Mouse (Mus musculus) small intestine, adult 2 months (tissue): ENCODE data around the gene Olfr1346. TPM values are rescaled to one million over a fixed set of nuclear protein-coding genes. Genes with fewer than 3 reads are reported as not detected.

Experiments
- H3K27ac ChIP-seq: fragments of 200-500 bp; 2 replicates; pipeline ENCODE4 v1.5.1; 2012; ENCODE audit warnings: low read depth, low read length, control low read depth, inconsistent platforms; ENCODE audit not compliant: insufficient read depth
- H3K27me3 ChIP-seq: fragments of 200-500 bp; 2 replicates; pipeline ENCODE4 v1.6.1; 2012; ENCODE audit warnings: mild to moderate bottlenecking, moderate library complexity, low read length, inconsistent platforms; ENCODE audit not compliant: control insufficient read depth, insufficient read depth
- H3K36me3 ChIP-seq: fragments of 200-500 bp; 2 replicates; pipeline ENCODE4 v1.6.1; 2012; ENCODE audit warnings: mild to moderate bottlenecking, low read length, control low read depth, inconsistent platforms; ENCODE audit not compliant: control insufficient read depth, insufficient read depth
- H3K4me1 ChIP-seq: fragments of 200-500 bp; 2 replicates; pipeline ENCODE4 v1.6.1; 2012; ENCODE audit warnings: low read length, inconsistent platforms, mixed read lengths; ENCODE audit not compliant: control insufficient read depth, insufficient read depth, insufficient read length
- H3K4me3 ChIP-seq: fragments of 200-500 bp; 2 replicates; pipeline ENCODE4 v1.5.1; 2012; ENCODE audit warnings: low read depth, mild to moderate bottlenecking, control low read depth, inconsistent platforms, low read length, moderate library complexity
- CTCF ChIP-seq: fragments of 200-500 bp; IDR thresholded peaks from 2 replicates; pipeline ENCODE4 v1.5.1; 2012; ENCODE audit warnings: low read depth, mild to moderate bottlenecking, control low read depth, inconsistent platforms, low read length, moderate library complexity, mixed read lengths; ENCODE audit not compliant: insufficient replicate concordance, insufficient read length; ENCODE audit errors: extremely low read depth
- POLR2A ChIP-seq: fragments of 200-500 bp; IDR thresholded peaks from 2 replicates; pipeline ENCODE4 v1.6.1; 2012; ENCODE audit warnings: low read depth, mild to moderate bottlenecking, control low read depth, inconsistent platforms, low read length, moderate library complexity
- WGBS: fragments of 180-500 bp; shearing (Covaris S2); methylation state at CpG from one replicate; pipeline ENCODE4 v1.1.7; 2018; 5-methylcytosine and 5-hydroxymethylcytosine counted together
- polyA plus RNA-seq: library from polyadenylated mRNA; depleted of rRNA; stranded (reverse); fragments of >200 nt; gene quantifications from 2 replicates; pipeline ENCODE4 v1.2.3, GENCODE M21; 2012; rRNA removed

Olfr1346 gene
- polyA plus RNA-seq, 1 experiment: not detected

- no peak overlapping the region for H3K27ac ChIP-seq
- WGBS: 69% methylated on average over 5 of the region's 5 CpGs
- H3K4me1 ChIP-seq: no peaks in the 10 kb centered on the region
- no peak overlapping the region for H3K4me3 ChIP-seq
- no peaks in the 10 kb centered on the region for H3K27me3 ChIP-seq
- no peaks in the 10 kb centered on the region for H3K36me3 ChIP-seq
- TF ChIP-seq POLR2A: no peak
- peak; percentile 20; the same call in 1 of the 2 replicates for TF ChIP-seq CTCF
These were observed 59.2 kb downstream of the Olfr1346 start for GRCm38 (mm10) chr7:6526141-6526540.

Other genes with a start within 250 kb of the Olfr1346 start
- gene Zscan5b, start 244.8 kb upstream of the Olfr1346 start, polyA plus RNA-seq: not detected in 2 replicates
- not detected in 2 replicates for gene Epp13, start 214.4 kb upstream of the Olfr1346 start, polyA plus RNA-seq
- 0.10 TPM in 2 replicates for gene Zfp667, start 180.5 kb upstream of the Olfr1346 start, polyA plus RNA-seq
- gene Zfp583, start 135.8 kb upstream of the Olfr1346 start, polyA plus RNA-seq: 0.25 and 0.48 TPM in 2 replicates
- gene Gm3854, start 123.3 kb upstream of the Olfr1346 start, polyA plus RNA-seq: not detected in 2 replicates
- 0.03 and 0.15 TPM in 2 replicates for gene Zfp78, start 103.8 kb upstream of the Olfr1346 start, polyA plus RNA-seq
- gene Zfp28, start 83.8 kb upstream of the Olfr1346 start, polyA plus RNA-seq: 0.22 and 0.60 TPM in 2 replicates
- gene Smim17, start 68.4 kb upstream of the Olfr1346 start, polyA plus RNA-seq: not detected in 2 replicates
- gene Gm20715, start 56.8 kb upstream of the Olfr1346 start, polyA plus RNA-seq: not detected in 2 replicates
- not detected in 2 replicates for gene Olfr1344, start 28.4 kb upstream of the Olfr1346 start, polyA plus RNA-seq
- gene Olfr1336, start 10.9 kb upstream of the Olfr1346 start, polyA plus RNA-seq: not detected in 2 replicates
- gene Olfr5, start 19.8 kb downstream of the Olfr1346 start, polyA plus RNA-seq: not detected in 2 replicates
- gene Olfr1347, start 32.7 kb downstream of the Olfr1346 start, polyA plus RNA-seq: not detected in 2 replicates
- gene Olfr1348, start 41.6 kb downstream of the Olfr1346 start, polyA plus RNA-seq: not detected in 2 replicates
- gene Olfr1349, start 55.8 kb downstream of the Olfr1346 start, polyA plus RNA-seq: not detected in 2 replicates
- not detected in 2 replicates for gene Olfr1350, start 97.7 kb downstream of the Olfr1346 start, polyA plus RNA-seq
- 0.04 TPM in 2 replicates for gene Zim1, start 229.3 kb downstream of the Olfr1346 start, polyA plus RNA-seq